Mouse (Mus musculus): ENCODE measurements around the gene Ugt1a8.
"Not testable (repeated sequence)": the region's sequence is repeated elsewhere in the genome, so short reads cannot be mapped to it uniquely, and the experiment has no call there.

The Ugt1a8 gene

GRCm38 (mm10) chr1:88087513-88087912 lies at the start of gene Ugt1a8:
Ugt1a8 (plus strand) TSS chr1:88087813.
- DNase-seq (ENCODE audit: low spot score in 2 of 2): no peak

GRCm38 (mm10) chr1:88043044-88043443 lies 44.6 kb upstream of the Ugt1a8 start:
- not testable (repeated sequence) for DNase-seq (ENCODE audit: low spot score in 2 of 2)

GRCm38 (mm10) chr1:88044832-88045437 lies 42.7 kb upstream of the Ugt1a8 start:
- DNase-seq (ENCODE audit: low spot score in 2 of 2): not testable (repeated sequence)

- DNase-seq (ENCODE audit: low spot score in 2 of 2): not testable (repeated sequence)
These were observed 40.2 kb upstream of the Ugt1a8 start for GRCm38 (mm10) chr1:88047408-88047807.

- no peak for DNase-seq (ENCODE audit: low spot score in 2 of 2)
These were observed 32.5 kb upstream of the Ugt1a8 start, which contains the start of gene Ugt1a10 for GRCm38 (mm10) chr1:88055088-88055487. Ugt1a10 (plus strand) TSS chr1:88055388.

GRCm38 (mm10) chr1:88066472-88067102 lies 21.0 kb upstream of the Ugt1a8 start:
- DNase-seq (ENCODE audit: low spot score in 2 of 2): not testable (repeated sequence)

GRCm38 (mm10) chr1:88070495-88070894 lies 17.1 kb upstream of the Ugt1a8 start, which contains the start of gene Ugt1a9:
Ugt1a9 (plus strand) TSS chr1:88070800.
- DNase-seq (ENCODE audit: low spot score in 2 of 2): no peak

GRCm38 (mm10) chr1:88070902-88071301 lies 16.7 kb upstream of the Ugt1a8 start:
- DNase-seq (ENCODE audit: low spot score in 2 of 2): no peak

GRCm38 (mm10) chr1:88074471-88074870 lies 13.1 kb upstream of the Ugt1a8 start:
- DNase-seq (ENCODE audit: low spot score in 2 of 2): no peak

- no peak for DNase-seq (ENCODE audit: low spot score in 2 of 2)
These were observed 10.5 kb upstream of the Ugt1a8 start for GRCm38 (mm10) chr1:88077128-88077527.

GRCm38 (mm10) chr1:88081670-88082069 lies 5.9 kb upstream of the Ugt1a8 start:
- DNase-seq (ENCODE audit: low spot score in 2 of 2): no peak

GRCm38 (mm10) chr1:88086125-88086524 lies 1.5 kb upstream of the Ugt1a8 start:
- DNase-seq (ENCODE audit: low spot score in 2 of 2): no peak

GRCm38 (mm10) chr1:88092341-88092740 lies 4.7 kb downstream of the Ugt1a8 start:
- DNase-seq (ENCODE audit: low spot score in 2 of 2): no peak

- not testable (repeated sequence) for DNase-seq (ENCODE audit: low spot score in 2 of 2)
These were observed 6.7 kb downstream of the Ugt1a8 start for GRCm38 (mm10) chr1:88094270-88094676.

GRCm38 (mm10) chr1:88094941-88095492 lies 7.4 kb downstream of the Ugt1a8 start, which contains the start of gene Ugt1a7c:
Ugt1a7c (plus strand) TSS chr1:88095062.
- DNase-seq (ENCODE audit: low spot score in 2 of 2): no peak

- DNase-seq (ENCODE audit: low spot score in 2 of 2): not testable (repeated sequence)
These were observed 10.9 kb downstream of the Ugt1a8 start for GRCm38 (mm10) chr1:88098546-88098945.

- not testable (repeated sequence) for DNase-seq (ENCODE audit: low spot score in 2 of 2)
These were observed 12.1 kb downstream of the Ugt1a8 start for GRCm38 (mm10) chr1:88099691-88100090.

GRCm38 (mm10) chr1:88103019-88103418 lies 15.4 kb downstream of the Ugt1a8 start, which contains the start of gene Ugt1a6b:
Ugt1a6b (plus strand) TSS chr1:88103252.
- not testable (repeated sequence) for DNase-seq (ENCODE audit: low spot score in 2 of 2)

- not testable (repeated sequence) for DNase-seq (ENCODE audit: low spot score in 2 of 2)
These were observed 16.3 kb downstream of the Ugt1a8 start for GRCm38 (mm10) chr1:88103697-88104468.

- DNase-seq (ENCODE audit: low spot score in 2 of 2): no peak
These were observed 17.2 kb downstream of the Ugt1a8 start for GRCm38 (mm10) chr1:88104667-88105430.

GRCm38 (mm10) chr1:88105656-88106055 lies 18.0 kb downstream of the Ugt1a8 start:
- DNase-seq (ENCODE audit: low spot score in 2 of 2): no peak
